Mouse (Mus musculus) C2C12 (cell line): ENCODE data around the gene Icam5.

ENCODE experiments used
- CEBPB ChIP-seq: IDR thresholded peaks from one replicate; pipeline ENCODE4 v1.6.1; 2011; ENCODE audit warnings: low read depth, mild to moderate bottlenecking, control low read depth, moderate library complexity
- CTCF ChIP-seq: IDR thresholded peaks from one replicate; pipeline ENCODE4 v1.5.1; 2011; ENCODE audit not compliant: control insufficient read depth, insufficient read depth, insufficient read length
- MYOD1 ChIP-seq: IDR thresholded peaks from one replicate; pipeline ENCODE4 v1.6.1; 2011; ENCODE audit warnings: low read depth; ENCODE audit not compliant: control insufficient read depth, insufficient read length
- USF1 ChIP-seq: IDR thresholded peaks from one replicate; pipeline ENCODE4 v1.6.1; 2011; ENCODE audit warnings: low read depth, mild to moderate bottlenecking, control low read depth, moderate library complexity

GRCm38 (mm10) chr9:21025258-21025810 lies 6.5 kb upstream of the Icam5 start:
- TF ChIP-seq CTCF, result no peak
- no peak for TF ChIP-seq USF1
- TF ChIP-seq CEBPB, result no peak
- no peak for TF ChIP-seq MYOD1
